Mouse (Mus musculus): ENCODE measurements at regions not wholly inside any gene's neighbourhood (a gene's known extent, or its start where the extent isn't known, plus 50 kb on each side); places are given as distances from the start of the nearest gene placed in this dataset.

DNA sequence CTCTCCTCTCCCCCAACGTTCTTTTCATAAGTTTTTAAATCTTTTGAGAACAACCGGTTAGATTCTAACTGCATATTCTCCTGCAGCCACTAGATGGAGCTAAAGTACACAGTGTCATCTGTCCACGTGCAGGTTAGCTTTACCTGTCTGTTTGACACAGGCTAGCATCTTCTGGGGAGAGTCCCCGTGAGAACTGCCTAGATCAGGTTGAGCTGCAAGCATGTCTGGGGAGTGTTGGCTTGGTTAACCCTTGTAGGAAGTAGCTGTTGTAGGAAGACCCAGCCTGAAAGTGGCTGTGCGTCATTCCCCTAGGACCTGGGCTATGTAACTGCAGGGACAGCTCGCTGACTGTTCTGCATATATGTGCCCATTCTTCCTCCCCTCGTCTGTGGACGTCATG, 277.9 kb downstream of the Diras2 start:
- DNase-seq (ENCODE audit: extremely low read depth, low read depth): peak; percentile 42

DNA sequence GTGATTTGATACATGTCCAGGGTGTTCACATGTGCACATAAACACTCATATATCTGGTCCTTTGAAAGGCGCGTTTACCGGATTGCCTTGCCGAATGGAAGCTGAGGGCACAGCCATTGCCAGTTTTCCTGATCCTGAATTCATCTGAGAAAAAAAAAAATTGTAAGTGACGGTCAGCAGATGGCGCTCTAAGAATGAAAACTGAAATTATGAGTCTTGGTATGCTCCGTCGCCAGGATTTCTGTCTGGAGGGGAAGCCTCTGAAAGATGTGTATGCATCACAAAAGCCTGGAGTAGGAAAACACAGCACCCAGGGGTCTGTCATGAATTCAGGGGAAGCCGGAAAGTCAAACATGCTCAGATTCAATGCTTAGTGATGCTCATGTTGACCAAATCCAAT, 276.9 kb downstream of the Diras2 start:
- DNase-seq (ENCODE audit: extremely low read depth, low read depth): no peak

DNA sequence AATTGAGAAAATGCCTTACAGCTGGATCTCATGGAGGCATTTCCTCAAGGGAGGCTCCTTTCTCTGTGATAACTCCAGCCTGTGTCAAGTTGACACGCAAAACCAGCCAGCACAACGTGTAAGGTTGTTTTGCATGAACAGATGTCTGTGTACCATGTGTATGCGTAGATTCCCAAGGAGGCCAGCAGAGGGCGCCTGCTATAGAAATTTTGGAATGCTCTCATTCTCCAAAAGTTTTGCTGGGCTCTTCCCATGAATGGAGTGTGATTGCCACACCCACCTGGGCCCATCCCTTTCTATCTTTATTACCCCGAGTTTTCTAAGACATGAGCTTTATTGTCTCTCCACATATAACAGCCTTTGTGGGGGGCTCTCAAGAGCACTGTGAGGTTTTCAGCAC, 275.4 kb downstream of the Diras2 start:
- DNase-seq (ENCODE audit: extremely low read depth, low read depth): no peak

DNA sequence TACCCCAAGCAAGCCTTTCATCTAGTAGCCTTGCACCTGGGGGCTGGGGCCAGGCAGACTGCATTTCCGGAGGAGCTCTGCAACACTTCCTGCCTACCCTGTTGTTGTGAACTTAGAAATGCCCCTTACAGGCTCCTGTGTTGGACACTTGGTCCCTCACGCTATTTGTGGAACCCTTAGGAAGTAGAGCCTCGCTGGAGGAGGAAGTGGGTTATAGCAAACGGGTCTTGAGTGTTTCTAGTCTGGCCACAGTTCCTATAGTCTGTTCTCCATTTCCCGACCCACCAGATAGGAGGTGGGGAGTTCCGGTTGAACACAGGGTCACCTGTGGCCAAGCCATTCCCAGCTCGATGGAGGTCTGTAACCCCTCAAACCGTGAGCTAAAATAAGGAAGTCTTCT, 272.7 kb downstream of the Diras2 start:
- DNase-seq (ENCODE audit: extremely low read depth, low read depth): no peak

DNA sequence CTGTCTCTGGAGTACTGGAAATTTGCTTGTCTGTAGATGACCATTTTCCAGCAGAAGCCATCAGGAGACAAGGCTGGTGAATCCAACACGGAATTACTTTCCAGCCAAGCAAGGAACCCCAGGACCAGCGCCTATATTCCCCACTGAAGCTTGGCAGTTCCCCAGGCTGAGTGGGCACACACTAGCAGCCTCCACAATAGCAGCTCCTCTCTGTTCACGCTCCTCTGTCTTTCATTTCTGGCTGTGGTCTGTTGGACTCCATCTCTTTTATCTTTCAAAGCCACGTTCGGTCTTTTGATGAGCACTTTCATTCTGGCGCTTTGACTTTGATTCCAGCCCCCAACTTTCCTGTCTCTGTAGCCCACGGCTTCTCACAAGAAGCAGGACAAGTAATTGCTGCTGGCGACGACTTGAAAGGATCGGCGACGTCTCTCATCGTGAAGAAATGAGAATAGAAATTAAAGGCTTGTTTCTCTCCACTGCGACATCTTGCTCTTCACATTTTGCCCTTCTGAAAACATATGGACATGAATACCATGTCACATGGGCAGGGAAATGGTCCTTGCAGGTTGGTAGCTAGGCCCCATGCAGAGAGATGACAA, 268.0 kb downstream of the Diras2 start:
- no peak for DNase-seq (ENCODE audit: extremely low read depth, low read depth)

DNA sequence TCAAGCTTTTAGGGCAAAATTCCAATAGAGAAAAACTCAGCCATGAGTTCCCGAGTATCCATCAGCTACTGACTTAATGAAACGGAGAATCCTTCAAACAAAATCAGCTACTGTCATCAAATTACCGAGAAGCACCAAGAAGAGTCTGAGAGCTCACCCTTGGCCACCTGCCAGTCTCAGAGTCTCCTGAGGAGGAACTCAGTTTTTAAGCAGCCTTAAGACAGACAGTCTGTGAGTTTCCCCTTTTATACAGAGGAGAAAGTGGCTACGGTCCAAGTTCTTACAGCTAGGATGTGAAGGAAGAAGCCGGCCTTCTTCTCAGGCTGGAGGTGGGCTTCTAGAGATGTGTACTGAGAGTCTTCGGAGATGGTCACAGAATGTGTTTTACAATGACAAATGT, 262.8 kb downstream of the Diras2 start:
- DNase-seq (ENCODE audit: extremely low read depth, low read depth): peak; percentile 43

DNA sequence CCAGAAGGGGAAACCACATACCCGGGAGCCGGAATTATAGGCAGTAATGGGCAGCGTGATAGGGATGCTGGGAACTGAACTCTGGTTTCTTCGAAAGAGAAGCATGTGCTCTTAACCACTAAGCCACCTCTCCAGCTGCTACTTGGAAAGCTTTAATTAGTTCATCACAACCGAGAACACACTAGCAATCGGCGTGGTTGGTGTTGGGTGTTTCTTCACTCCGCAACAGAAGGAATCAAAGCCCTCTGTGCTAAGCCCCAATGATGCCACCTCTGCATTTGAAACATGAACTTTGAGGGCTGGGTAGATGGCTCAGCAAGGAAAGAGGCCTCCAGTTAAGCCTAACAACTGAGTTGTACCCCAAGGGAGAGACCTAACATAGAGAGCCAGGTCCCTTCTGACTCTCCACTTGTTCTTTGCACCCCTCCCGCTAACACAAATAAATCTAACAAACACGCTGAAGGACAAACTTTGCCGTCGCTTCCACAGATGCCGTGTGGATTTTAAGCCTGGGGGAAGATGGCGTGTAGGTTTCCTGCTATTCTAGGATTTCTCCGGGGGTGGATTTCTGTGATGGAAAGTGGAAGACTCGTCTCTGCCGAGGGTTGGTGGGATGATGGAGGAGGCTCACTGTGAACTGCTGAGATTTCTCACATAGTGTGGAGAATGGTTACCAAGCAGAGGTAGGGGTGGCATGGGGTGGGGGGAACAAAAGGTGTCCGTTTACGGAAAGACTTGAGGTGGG, 257.4 kb downstream of the Diras2 start:
- no peak for DNase-seq (ENCODE audit: extremely low read depth, low read depth)

DNA sequence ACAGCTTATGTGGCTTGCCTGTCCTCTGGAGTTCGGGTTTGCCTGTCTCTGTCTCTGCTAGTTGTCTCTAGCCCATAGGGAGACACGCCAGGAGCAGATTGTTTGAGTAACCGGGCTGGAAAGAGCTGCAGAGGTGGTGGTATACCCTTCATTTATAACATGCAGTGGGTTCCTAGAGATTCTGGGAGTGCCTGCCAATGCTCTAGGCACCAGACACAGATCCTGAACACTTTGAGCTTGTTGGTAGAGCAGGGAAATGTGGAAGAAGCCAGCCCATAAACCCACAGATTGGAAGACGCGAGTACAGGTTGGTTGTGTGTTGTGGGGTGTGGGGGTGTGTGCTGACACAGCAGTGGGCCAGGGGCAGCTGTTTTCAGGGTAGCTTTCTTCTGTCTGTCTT, 255.9 kb downstream of the Diras2 start:
- no peak for DNase-seq (ENCODE audit: extremely low read depth, low read depth)

DNA sequence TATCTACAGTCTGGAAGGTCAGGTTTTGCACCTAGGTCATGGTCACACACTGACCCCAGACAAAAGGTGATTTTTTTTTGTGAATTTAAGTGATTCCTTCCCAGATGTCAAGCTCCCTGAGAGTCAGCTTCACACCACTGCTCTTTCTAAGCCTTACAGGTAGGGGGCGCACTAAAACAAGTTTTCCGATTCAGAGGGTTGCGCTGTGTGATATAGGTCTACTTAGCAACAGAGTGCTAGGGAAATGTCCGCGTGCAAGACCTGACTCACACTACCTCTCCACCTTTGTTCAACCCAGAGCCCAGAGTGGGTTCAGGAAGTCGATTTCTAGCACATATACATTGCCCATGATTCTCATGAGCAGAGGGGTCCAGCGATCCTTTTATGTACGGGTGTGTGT, 255.4 kb downstream of the Diras2 start:
- DNase-seq (ENCODE audit: extremely low read depth, low read depth): no peak

DNA sequence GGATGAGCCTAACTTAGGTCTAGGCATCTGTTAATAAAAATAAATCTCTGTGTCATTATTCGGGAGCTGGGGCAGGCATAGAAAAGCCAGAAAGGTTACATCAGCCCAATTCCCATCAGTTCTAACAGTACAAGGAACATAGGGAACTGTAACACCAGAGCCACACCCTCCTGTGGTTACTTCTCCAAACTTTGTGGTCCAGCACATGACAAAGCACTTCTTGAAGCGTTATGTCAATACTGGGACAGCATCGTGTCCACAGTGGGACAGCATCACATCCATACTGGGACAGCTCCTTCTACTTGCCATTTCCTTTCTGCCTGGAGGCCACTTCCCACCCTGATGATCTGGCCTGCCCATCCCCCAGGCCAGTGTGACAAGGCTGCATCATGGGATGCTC, 253.9 kb downstream of the Diras2 start:
- DNase-seq (ENCODE audit: extremely low read depth, low read depth): no peak

DNA sequence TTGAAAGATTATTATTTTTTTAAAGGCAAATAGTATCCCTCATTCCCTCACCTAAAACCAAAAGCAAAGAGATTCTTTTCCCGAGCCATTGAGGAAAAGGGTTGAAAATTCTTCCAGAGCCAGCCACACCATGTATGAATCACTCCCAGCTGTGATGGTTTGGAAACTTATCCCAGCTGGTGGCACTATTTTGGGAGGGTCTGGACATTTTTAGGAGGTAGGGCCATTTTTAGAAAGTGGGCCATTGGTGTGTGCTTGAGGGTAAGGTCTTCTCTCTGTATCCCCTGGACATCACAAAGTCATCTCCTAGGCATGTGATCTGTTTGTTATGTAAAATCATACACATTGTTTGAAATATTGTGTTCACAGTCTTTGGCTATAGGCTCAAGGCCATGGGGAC, 252.2 kb downstream of the Diras2 start:
- no peak for DNase-seq (ENCODE audit: extremely low read depth, low read depth)

DNA sequence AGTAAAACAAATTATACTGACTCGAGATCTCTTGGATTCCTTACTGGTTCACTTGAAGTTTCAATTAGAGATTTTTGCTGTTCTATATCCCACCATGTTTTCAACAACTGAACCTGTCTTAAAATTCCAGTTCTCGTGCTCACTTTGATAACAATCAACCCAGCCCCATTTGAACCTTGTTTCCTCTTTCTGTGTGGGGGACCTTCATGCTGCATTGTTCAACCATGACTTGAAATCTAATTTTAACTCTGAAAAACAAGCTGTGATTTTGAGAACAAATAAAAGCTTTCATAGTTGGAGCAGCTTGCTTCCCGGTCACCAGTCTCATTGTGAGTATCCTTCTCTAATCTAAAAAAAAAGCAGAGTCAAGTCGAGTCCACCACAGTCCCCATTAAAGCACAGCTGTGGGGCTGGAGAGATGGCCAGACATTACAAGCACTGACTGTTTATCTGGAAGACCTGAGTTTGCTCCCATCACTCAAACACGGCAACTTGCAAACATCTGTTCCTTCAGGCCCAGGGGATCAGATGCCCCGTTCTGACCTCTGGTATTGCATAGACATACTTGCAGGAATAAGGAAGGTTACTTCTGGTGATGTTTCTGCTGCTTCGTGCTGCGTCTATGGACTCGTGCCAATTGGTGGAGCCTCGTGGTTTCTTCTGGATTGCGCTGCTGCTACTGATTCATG, 251.7 kb downstream of the Diras2 start:
- DNase-seq (ENCODE audit: extremely low read depth, low read depth): no peak

DNA sequence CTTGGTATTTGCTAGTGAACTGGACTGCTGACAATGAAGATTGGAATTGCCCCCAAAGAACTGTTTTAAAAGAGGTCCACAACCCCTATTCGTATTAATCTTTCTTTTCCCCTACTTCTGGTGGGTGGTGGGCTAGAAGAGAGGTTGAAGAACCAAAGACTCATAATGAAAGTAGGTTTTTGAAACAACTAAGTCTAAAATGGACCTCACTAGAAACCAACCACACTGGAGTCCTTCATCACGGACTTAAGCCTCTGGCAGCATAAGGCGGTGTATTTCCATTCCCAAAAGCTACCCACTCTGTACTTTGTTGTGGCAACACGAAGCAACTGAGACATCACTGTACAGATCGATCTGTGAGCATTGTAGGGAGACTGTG, 251.1 kb downstream of the Diras2 start:
- no peak for DNase-seq (ENCODE audit: extremely low read depth, low read depth)

DNA sequence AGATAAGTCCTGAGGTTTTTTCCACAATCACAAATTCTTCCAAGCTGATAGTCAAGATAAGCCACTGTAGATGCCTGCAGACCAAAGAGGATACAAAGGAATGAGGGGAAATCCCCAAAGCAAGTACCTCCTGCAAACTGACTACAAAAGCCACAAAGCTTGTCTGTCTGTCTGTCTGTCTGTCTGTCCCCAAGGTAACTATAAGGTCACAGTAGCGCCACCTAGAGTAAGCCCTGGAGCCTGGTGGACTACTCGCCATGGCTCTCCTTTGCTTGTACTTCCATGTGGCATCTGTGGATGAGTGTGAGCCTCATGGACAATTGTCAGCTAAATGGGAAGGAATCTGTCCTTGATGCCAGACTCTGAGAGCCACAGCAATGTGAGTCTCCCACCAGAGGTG, 249.8 kb downstream of the Diras2 start:
- no peak for DNase-seq (ENCODE audit: extremely low read depth, low read depth)

DNA sequence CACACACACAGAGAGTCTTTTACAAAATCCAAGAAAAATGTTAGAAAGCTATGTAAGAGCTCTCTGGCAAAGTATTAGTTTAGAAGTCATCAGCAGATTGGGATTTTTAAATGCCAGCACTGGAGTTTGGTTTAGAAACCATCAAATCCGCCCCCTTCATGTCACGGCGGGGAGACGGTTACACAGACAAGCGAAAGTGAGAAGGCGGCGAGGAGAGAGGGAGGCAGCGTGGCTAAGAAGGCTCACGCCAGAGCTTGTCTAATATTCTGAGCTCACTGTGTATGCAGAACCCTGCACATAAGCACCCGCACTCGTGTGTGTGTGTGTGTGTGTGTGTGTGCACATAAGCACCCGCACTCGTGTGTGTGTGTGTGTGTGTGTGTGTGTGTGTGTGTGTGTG, 248.6 kb downstream of the Diras2 start:
- DNase-seq (ENCODE audit: extremely low read depth, low read depth): no peak

DNA sequence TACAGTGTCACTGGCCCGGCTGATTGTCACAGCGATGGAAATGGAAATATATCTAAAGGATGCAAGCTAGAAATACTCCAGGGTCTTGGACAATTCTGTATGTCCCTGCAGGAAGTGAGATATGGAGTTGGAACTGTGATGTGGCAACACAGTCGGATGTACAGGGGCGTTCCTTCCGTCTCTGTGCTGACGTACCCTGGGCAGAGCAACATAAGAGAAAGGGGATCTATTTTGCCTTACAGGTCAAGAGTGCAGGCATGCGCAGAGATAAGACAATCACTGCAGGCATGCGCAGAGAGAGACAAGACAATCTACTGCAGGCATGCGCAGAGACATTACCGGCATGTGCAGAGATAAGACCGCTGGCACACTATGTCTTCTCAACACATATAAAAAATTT, 247.6 kb downstream of the Diras2 start:
- no peak for DNase-seq (ENCODE audit: extremely low read depth, low read depth)

DNA sequence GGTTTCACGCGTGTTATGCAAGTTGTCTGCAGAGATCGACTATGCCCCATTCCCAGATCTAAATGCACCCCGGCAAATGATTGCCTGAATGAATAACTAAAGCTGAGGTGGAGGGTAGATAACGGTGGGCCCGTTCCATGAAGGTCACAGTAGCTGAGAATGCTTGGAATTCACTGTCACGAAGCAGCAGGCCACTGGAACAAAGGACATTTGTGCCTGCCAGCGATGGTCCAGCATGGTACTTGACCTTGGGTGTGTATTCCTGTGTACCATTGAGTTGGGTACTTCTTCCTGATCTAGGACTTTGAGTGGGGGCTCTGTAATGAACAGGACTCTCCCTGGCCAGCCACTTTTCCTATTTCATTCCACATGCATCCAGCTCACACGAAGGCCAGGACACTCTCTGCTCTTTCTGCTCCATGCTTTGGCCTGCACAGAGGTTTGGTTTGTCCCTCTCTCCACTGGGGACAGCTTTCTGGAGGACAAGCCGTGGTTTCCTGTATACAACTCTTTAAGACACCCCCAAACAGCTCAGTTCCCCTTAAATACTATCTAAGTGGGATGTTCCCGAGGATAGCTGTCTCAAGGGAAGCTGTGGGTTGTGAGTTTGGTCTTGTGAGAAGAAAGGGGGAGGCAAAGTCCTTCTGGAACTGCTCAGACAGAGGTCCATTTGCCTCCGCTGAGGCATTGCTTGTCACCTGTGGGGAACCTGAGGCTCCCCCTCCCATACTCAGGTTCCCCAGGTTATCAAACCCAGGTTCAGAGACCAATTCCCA, 246.9 kb downstream of the Diras2 start:
- no peak for DNase-seq (ENCODE audit: extremely low read depth, low read depth)

DNA sequence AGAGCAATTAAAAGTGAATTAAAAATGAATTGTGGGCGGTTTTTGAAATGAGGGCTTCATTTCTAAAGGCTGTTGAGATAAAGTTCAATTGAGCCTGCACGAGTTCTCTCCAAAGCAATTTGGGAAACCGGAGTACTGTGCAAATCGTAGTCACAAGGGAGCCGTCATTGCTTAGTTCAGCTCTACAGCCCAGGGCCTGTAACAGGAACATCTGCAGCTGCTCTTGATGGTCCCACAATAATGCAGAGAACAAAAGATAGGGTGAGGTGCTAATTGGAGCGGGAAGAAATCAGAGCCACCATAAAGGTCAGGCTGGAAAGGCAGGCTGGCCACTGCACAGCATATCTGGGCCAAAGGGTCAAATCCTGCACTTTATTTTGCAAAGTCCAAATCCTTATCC, 242.7 kb downstream of the Diras2 start:
- no peak for DNase-seq (ENCODE audit: extremely low read depth, low read depth)

DNA sequence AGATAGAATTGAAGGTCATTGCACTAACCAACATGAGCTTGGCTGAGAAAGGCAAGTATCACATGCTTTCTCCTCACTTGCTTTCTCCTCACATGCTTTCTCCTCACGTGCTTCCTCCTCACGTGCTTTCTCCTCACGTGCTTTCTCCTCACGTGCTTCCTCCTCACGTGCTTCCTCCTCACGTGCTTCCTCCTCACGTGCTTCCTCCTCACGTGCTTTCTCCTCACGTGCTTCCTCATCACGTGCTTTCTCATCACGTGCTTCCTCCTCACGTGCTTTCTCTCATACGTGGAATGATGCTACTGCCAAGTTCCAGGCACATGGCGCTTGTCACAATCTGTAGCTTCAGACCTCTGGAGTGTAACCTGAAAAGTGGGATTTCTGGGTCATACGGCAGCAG, 235.2 kb downstream of the Diras2 start:
- DNase-seq (ENCODE audit: extremely low read depth, low read depth): no peak

DNA sequence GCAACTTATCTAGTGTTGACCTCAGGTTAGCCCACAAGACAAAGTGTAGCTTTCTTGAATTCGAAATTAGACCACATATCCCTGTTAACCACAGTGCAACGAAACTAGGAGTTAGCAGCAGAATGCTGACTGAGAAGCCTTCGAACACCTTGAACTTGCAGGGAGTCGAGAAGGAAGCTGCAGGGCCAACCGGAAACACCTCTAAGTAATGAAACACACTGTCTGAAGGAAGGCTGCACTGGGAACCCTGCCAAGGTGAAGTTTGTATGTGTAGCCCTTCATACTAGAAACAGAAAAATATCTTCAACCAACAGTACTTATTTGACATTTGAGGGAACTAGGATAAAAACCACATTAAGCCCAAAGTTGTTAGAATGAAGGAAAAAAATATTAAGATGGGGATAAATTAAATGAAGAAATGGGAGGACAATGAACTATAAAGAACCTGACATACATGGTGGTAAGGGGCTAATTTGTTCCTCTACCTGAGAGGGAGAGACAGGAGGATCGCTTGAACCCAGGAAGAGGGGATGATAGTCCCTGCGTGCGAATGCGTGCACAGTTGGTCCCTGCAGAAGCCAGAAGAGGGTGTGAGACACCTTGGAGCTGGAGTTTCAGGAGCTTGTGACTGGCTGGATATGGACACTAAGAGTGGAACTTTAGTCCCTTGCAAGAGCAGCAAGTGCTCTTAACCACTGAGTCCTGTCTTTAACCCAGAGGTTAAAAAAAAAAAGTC, 234.4 kb downstream of the Diras2 start:
- no peak for DNase-seq (ENCODE audit: extremely low read depth, low read depth)

DNA sequence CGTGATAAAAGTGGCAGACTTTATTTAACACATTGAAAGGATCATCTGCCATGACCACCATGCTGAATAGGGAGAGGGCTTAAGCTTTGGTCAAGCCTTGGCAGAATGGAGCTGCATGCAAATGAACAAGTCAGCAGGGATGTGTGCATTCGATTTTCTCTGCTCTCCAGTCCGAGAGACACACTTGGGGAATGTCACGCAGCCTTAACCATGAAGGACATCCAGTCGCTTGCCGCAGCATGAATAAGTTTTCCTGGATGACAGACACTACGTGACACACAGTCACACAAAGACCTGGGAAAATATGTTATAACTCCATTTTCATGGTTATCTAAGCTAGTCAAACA, 233.8 kb downstream of the Diras2 start:
- DNase-seq (ENCODE audit: extremely low read depth, low read depth): no peak

DNA sequence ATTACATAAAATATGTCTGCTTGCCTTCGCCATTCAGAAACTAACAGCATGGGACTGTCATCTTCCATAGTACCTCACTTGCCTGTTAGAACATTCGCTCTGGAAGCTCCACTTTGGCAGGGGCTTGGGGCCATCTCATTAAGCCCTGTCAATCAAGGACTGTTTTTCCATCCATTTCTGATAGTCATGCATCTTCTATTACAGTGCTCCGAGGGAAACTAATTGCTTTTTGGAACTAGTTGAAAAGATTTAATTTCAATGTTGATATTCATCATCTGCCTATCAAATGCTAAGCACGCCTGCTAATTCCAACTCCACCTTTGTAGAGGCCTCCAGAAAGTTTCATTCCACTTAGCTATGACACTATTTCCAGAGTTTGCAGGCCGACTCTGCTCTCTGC, 232.7 kb downstream of the Diras2 start:
- DNase-seq (ENCODE audit: extremely low read depth, low read depth): no peak
